Mouse (Mus musculus): Measurements from ENCODE around the gene Robo2. TPM values are rescaled to one million over a fixed set of nuclear protein-coding genes. Genes with fewer than 3 reads are reported as not detected.
A peak's percentile ranks its signal among the peaks of the same experiment; 100 is the strongest.
"Not testable (repeated sequence)": the region's sequence is repeated elsewhere in the genome, so short reads cannot be mapped to it uniquely, and the experiment has no call there.

Gene Robo2
- total RNA-seq, 1 experiment from 2014 or later, result 9.3 TPM

DNA sequence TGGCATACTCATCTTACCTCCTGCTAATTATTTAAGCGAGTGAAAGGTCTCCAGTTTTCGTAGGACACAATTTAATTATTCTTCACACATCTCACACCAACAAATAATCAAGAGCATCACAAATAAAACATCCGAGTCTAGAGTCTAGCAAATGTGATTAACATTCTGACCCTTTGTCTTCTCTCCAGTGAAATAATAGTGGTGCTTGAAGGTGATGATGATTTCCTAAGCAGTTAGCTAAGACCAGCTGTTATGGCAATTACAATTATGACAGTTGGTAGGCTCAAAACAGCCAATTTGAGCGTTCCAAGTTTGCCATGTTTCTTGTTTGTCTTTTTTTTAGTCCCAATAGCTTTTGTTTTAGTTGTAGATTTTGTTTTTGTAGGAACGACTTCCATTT lies 210.9 kb downstream of the Robo2 start:
- DNase-seq, result no peak

DNA sequence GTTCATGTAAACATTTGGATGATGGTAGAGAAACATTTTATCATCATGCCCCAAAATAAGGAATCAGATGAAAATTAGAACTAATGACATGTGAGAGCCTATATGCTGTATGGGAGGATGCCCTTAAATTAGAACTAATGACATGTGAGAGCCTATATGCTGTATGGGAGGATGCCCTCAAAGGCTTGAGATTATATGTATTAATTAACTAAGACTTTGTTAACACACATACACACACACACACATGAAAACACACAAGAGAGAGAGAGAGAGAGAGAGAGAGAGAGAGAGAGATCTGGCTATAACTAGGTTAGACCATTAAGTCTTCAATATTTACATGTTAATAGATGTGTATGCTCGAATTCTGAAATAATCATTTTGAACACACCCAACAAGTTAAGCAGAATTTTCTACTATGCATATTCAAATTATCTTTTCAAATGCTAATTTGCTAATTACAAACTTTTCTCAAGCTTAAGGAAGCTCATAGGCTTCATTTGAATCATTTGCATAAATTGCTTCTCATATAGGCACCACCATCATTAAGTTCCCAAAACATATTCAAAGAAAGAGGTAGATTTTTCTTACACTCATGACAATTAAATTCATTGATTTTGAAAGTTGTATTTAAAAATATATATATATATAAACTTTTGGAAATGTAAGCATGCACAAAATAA lies 211.5 kb downstream of the Robo2 start:
- DNase-seq, result no peak

DNA sequence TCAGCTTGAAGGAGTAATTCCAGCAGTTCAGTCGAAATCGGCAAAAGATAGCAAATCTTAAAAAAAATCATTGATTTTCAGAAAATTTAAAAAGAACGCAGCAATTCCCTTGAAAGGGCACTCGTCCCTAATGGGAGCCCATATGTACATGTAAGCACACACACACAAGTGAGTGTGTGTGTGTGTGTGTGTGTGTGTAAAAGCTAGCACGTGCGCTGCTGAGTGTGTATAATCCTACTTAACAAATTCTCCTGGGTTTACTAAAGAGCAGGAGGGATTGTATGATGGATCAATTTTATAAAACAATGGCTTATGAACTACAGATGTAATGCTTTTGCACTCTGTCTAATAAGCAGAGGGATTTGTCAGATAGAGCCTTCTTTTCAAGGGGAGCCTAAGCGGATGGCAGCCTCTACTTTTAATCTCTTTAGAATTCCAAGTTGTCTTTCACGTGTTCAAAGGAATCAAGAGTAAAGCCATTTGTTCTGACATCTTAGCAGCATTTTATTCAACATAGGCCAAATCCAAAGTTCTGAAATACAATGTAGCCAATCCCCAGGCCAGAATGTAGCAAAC lies 218.6 kb downstream of the Robo2 start:
- DNase-seq, result no peak

DNA sequence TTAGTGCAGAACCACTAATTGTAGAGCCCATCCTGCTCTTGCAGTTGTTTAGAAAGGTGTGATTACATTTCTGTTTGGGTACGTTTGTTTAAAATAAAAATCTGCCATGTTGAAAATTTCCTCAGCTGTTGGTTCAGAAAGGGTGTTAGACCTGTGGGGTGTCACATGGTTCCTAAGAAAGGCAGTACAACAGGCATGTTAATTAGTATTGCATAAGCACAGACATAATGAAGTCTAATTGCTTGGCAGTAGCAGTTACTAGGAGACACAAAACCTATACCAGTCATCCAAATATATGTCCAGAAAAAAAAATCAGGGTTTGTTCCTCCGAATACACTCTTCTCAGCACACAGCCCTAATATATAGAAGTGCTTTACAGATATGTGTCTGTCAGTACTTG lies 220.0 kb downstream of the Robo2 start:
- DNase-seq, result no peak

DNA sequence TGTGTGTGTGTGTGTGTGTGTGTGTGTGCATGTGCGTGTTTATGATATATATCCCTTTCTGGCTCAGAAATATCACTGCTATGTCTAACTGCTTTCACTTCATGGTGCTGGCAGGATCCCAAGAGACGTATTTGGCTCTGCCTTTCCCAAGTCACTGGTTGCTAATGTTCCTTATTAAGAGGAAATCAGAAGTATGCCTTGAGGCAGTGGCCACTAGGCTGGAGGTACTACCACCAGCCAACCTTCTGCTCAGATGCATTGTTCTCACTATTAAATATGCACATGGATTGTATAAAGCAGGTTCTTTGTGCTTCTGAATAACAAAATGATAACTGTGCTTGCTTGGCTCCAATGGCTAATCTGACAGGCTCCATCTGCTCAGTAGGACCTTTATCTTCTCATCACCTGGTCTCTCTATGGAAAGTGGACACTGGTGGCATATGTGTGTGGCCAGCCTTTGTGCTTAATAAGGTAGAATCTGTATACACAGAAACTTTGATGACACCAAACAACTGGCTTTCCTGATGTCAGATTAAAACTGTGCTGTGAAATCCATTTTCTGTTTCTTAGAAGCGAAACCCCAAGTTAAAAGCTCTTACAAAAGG lies 229.0 kb downstream of the Robo2 start:
- no peak for DNase-seq

DNA sequence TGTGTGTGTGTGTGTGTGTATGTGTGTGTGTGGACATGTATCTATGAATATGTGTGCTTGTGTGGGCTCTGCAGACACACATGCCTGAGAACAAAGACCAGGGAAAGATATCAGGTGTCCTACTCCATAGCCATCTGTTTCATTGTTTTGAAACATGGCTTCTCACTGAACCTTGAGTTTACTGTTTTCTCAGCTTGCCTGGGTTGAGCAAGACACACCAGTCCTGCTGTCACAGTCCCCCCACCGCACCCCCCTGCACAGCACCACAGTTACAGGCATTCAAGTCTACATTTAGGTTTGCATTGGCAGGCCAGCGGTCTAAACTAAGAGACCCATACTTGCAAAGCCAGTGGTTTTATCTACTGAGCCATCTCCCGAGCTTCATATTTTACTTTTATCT lies 239.0 kb downstream of the Robo2 start:
- DNase-seq, result no peak

DNA sequence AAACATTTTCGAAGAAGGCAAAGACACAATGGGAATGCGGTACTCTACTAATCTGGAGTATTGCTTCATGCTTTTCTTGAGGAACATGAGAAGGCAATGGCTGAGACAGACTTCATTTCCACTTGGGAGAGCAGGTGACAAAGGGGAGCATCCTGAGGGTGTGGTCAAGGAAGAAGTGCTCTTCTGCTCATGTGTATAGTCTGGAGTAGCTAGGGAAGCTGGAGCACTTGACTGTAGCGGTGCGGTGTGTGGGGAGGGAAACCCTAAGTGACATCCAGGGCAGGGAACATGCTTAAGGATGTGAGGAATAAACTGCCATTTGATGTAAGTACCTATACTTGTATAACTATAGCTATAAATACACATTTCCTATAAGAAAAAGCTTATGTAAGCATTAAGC lies 242.0 kb downstream of the Robo2 start:
- DNase-seq, result no peak

DNA sequence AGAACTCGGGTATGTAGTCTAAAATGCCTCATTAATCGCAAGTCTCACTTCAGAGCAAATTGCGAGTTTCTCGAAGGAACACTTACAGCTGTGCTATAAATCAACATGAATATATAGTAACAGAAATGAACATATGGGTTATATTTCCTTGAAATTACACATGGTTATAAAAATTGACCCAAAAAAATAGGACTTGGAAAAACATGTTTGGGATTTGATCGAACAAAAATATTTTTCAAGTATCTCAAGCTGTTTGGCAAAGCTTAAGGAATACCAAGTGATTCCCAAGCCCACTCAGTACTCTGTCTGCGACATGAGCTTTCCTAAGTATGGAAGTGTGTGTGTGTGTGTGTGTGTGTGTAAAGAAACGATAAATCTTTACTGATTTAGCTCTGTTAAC lies 242.5 kb downstream of the Robo2 start:
- DNase-seq, result no peak

DNA sequence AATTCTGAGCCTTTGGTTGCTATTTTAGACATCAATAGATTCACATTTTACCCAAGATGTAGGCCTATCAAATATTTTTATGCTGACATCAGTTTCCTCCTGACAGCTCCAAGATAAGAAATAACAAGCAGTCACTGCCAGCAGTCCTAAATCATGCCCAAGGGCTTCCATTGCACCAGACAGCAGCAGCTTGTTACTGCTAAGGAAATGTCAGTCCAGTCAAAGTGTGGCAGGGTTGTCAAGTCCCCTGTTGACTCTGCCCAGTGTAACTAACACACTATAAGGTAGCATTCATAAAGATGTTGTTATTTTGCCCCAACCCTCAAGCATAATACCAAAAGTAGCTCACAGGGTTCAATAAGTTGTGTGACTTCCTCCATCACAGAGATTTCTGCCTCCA lies 243.8 kb downstream of the Robo2 start:
- DNase-seq, result peak; percentile 6

DNA sequence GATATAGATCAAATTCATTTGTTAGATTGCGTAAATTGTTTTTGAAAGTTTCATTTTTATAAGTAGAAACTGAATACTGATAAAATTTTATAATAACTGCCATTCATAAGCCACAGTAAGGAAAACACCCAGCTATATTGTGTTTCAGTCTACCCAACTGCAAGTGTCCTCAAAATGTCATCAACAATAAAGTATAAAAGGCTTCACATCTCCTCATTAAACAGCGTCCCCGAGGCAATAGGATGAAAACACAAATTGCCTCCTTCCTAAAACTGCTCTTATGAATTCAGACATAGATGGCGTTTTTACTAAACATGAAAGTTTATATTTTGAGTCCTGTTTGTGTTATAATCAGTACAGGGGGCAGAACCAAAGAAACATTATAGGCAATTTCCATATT lies 249.6 kb downstream of the Robo2 start:
- DNase-seq, result no peak

DNA sequence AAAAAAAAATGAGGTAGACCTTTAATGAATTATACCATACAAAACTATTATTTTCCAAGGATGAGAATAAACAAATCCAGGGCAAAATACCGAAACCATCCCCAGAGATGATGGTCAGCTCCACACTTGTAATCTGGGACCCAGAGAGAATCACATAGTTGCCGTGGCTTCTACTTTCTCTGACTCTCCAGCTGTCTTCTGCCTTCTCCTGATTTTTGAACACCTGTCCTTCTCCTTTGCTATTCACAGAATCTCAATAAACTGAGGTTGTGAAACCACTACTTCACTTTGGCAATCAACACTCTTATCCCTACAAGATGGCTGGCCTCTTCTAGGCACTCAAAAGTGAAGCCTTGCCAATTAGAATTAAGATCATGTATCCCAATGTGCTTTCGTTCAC lies 252.4 kb downstream of the Robo2 start:
- no peak for DNase-seq

DNA sequence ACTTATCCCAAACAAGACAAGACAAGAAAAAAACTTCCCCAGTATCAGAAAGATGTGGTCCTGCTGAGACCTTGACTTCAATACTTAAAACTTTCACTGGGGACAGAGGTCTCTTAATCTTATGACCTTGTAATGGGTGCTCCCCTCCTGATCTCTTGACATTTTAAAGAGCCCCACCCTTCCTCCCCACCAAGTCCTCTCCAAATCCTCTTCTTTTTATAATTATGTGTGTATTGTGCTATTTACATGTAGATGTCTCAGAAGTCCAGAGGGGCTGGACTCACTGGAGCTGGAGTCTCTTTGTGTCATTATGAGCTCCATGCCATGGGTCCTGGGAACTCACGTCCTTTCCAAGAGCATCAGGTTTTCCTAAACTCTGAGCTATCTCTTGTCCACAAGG lies 275.4 kb downstream of the Robo2 start:
- DNase-seq, result no peak

DNA sequence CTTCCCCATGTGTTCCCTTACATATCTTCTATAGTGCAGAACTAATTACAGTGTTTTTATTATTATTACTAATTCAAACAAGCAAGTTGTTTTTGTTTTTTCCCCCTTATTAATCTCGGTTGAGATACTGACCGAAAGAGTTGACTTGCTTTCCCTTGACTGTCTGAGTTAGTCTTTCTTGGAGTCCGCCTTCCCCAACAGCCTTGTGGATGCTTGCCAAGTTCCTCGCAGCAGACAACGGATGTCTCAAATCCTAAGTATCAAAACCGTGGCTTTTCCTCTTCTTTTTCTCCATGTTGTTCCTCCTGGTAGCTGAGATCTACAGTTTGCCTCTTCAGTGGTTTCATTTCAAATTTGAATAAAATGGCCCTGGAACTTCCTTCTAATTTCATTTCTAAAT lies 278.8 kb downstream of the Robo2 start:
- peak; percentile 36 for DNase-seq

DNA sequence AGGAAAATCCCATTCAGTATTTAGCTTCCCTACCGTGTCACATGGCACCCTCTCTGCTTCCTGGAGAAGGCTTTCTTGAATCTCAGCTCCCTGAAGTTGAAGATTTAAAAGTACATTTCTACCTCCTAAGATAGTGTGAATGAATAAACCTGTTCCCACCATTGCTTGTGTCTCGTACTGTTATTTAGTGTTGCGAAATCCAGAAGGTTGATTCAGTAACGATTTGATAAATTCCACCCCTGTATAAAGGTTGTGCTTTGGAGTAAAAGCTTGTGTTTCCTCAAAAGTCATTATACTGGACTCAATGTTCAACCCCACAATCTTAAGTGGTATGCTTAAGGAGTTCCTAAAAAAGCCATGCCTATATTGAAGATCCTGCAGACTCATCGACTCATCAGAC lies 280.3 kb downstream of the Robo2 start:
- no peak for DNase-seq

DNA sequence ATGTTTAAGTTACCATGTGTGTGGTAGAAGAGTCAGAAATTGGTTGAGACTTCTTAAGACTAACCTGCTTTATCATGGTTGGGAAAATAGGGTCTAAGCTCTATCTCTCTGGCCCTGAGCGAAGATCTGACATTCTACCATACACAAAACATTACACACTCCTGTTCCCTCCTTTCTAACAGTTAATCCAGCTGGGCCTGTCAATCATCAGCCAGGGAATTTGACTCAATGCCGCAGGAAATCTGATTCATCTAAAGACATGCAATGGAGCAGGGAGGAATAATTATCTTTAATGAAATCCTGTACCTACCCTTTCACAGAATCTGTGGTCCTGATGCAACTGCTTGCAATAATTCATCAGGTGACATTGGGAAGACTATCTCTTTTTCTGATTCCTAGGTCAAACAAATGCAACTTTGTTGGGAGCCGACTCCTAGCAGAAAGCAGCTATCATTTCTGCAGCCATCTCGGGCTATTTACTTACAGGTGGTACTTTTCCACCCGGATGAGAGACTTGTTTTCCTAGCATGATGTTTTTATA lies 283.1 kb downstream of the Robo2 start:
- DNase-seq, result no peak

DNA sequence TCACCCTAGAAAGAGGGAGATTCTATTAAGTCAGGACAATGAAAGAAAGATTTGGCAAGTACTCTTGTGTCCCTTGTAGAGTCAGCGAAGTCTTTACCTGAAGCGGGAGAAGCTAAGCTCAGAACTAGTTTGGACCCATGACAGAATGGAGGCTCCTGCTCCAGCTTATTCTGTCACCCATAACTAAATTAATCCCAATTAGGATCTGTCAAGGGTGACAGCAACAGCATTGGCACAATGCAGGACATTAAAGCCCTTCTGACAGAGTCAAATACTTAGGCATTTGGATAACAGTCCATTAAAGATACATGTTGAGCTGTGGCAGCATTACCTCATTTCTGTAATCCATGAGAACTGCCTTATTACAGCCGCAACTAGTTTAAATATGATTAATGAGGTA lies 298.5 kb downstream of the Robo2 start:
- no peak for DNase-seq

DNA sequence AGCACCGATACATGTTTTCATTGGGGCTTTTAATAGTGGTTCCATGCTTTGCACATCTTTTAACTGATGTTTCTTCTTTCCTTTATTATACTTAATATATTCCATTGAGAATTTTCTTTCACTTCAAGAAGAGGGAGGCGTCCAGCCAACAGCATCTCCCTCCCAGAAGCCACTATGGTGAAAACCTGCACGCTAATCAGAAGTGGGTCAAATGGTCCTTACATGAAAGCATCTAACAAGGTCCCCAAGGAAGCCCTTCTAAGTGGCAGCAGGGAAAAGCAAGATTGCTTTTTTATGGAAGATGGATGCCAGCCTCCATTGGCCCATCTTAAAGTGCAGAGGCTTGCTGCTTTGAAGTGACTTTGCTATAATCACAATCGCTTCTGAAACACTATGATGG lies 300.5 kb downstream of the Robo2 start:
- DNase-seq, result no peak

DNA sequence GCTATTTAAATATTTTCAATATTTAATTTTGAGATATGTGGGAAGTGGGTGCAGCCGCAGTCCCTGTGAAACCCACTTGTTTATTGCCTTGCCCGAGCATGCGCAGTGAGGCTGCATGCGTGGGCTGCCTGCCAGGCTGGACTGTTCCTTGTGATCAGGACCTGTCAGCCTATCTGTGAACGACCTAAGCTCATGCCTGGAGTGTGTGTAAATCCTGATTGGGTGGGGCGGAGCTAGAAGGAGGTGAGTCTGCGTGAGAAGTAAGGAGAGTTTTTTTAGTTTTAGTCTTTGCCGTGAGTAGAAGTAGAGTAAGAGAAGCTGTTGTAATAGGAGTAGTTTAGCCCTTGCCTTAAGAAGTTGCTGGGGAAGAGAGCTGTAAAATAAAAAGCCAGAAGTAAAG lies 307.2 kb downstream of the Robo2 start:
- DNase-seq, result not testable (repeated sequence)

DNA sequence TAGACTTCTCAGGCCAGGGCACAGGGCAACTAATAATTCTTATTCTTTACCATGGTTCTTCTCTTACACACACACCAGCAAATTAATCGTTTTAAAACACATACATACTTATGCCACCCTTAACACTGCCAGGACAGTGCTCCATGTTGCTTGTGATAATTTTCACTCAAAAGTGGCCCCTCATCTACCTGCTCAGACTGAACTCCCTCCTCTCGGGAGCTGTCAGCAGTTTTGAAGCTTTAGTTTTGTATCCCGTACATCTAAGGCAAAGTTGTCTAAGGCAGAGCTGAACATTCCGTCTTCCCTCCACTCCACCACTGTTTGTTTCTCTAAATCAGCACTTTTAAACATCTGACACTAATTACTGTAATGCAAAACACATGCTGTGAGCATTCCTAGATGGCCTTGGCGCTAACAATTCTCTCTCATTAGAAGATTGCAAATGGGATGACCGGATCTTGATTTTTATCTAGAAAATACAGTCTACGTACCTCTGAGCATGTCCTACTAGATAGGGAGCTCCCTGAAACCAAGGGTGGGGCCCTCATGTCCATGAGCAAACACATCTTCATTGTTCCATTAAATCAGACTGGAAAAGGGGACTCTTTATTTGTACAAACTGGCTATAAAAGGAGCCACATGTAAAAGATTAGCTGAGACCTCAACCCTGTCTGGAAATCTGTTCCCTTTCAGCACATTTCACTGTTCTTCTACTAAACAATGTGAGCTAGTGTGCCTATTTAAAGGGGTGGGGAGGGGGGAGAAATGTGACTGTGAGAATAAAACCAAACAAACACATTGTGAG lies 318.4 kb downstream of the Robo2 start:
- DNase-seq, result no peak

DNA sequence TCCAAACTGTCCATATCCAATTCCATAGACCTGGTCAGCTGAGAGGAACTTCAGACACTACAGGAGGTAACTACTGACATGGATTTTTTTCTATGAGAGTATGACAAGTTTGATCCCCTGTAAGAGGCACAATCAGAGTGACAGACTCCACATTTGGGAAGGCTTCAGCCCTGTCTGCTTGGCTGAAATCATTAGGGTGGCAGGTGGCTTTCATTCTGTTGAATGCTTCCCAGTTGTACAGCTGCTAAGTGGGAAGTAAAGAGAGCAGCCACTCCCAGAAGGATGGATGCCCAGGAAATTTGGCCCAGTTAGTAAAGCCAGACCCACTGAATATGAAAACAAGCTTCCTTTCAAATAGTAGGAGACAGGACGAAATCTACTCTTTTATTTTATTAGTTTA lies 321.7 kb downstream of the Robo2 start:
- no peak for DNase-seq

DNA sequence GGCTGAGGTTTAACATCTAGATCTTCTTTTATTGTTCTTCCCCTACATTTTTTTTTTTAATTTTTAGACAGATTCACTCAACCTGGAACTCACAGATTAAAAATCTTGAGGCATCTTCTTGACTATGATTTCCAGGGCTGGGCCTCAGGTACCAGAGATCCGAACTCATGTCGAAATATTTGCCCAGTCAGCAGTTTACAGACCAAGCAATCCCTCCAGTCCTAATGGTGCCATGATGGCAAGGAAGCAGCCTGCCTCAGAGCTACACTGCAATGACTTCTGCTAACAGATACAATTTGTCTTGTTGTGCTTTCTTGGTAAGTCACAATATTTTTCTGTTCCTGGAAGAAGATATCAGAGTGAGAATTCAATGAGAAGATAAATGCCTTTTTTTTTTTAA lies 327.4 kb downstream of the Robo2 start:
- DNase-seq, result no peak

DNA sequence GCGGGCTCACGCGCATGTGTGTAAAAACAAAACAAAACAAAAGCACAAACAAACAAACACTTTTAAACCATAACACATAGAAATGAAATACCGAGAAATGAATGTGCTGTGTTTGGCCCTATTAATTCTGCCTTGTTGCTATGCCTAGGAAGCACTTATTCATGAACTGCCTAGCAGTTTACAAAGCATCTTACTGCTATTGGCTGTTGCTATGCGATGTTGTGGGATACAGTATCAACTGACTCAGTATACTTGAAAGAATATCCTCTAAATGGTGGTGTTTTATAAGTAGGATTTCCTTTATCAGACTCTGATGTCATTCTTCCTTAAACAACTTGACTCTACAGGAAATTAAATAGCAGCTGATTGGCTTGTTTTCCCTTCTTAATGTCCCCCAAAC lies 339.0 kb downstream of the Robo2 start:
- DNase-seq, result no peak

DNA sequence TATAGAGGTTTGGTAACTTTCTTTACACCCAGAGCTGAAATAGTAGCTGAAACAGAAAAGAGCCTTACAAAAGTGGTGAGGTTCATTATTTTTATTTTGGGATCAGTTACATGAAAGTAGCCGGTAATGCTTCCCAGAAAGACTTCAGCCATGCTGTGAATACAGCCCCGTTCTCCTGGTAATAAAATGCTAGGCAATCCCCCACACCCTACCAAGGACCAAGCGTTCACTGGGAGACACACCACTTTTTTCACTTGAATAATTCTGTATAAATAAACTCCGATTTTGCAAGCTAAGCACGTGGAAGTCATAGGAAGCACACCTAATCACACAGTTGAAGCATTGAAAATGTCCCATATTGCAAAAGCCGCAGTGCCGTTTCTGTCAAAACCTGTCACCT lies 341.0 kb downstream of the Robo2 start:
- no peak for DNase-seq

Data from adrenal gland, postnatal 14 days (tissue).